Mouse (Mus musculus) left cerebral cortex, postnatal 14 days (tissue): ENCODE results near the gene Ctbp1. TPM values are rescaled to one million over a fixed set of nuclear protein-coding genes. Genes with fewer than 3 reads are reported as not detected.

Experiments
- DNase-seq, 2 experiments: peaks; one replicate each; pipeline ENCODE4 v3.0.0; 2021 to 2022; ENCODE audit warnings: low spot score in 2 of 2, mixed read lengths in 1 of 2
- intact Hi-C: fragments of 180-260 bp; cut with DNase I; formaldehyde crosslinking; loops from one replicate; pipeline ENCODE4 v1.15.1; 2025
- total RNA-seq, 2 experiments: library from RNA; stranded (reverse); gene quantifications; 2 replicates each; pipeline ENCODE4 v1.2.3; 2021

Ctbp1 gene
- total RNA-seq, 2 experiments from 2014 or later, result 282 to 291 TPM

DNA sequence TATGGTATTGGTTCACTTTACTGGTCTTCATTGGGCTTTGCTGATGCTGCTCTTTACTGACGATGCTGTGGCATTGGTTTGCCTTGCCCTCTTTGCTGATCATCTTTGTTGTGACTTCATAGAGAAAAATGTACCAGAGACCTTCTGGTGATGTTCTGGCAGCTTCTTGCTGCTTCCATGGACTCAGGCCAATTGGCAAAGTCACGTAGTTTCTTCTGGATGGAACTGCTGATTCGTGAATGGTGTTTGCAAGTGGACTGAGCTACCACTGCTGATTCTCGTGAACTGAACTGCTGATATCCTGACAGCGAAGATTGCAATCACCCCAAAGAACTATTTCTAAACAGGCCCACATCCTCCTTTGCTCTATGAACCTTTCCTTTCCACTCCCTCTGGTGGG, 20.4 kb downstream of the Ctbp1 start:
- intact Hi-C loops, result no loop called here
- DNase-seq, result no peak

GRCm38 (mm10) chr5:33248186-33248585, 26.6 kb downstream of the Ctbp1 start:
- DNase-seq, result no peak
- intact Hi-C loops, result loop anchor here (5.0 kb wide), 1 partner anchor 46 kb away; no protein-coding TSS in a partner anchor

GRCm38 (mm10) chr5:33247387-33247786, 27.4 kb downstream of the Ctbp1 start:
- no peak for DNase-seq
- intact Hi-C loops, result loop anchor here (5.0 kb wide), 1 partner anchor 45 kb away; no protein-coding TSS in a partner anchor

GRCm38 (mm10) chr5:33245701-33246100, 29.1 kb downstream of the Ctbp1 start:
- DNase-seq, result peak; percentile 23 to 27

GRCm38 (mm10) chr5:33244377-33244920, 30.3 kb downstream of the Ctbp1 start:
- DNase-seq, result no peak
- intact Hi-C loops, result no loop called here

More at GRCm38 (mm10) chr5:33245701-33246100, 29.1 kb downstream of the Ctbp1 start:
- intact Hi-C loops, result loop anchor here (5.0 kb wide), 1 partner anchor 43 kb away; no protein-coding TSS in a partner anchor

- intact Hi-C loops, result no loop called here
- no peak for DNase-seq
These were observed 34.9 kb downstream of the Ctbp1 start for GRCm38 (mm10) chr5:33239934-33240333.

DNA sequence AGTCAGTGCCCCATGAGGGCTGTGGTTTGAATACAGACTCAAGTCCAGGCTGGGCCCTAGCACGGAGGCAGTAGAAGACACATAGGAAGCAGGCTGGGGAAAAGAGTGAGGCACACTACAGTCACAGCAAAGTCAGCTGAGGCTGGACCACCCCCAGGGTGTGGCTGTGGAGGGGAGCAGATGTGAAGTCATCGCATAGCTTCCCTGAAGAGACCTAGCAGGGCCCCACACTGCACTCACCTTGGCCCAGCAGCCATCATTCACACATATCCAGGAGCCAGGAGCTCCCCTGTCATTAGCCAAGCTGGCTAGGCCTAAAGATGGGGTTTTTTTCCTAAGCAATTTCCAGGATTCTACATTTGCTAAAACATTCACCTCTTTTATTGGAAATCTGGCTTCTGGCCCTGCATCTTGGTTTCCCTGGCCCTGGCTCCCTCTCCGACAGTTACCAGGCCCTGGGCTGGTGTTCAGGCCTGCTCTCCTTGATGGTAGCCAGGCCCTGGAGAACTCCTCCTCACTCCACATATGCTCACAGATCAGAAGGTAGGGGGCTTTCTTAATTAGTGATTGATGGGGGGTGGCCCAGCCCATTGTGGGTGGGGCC, 35.6 kb downstream of the Ctbp1 start:
- no peak for DNase-seq
- intact Hi-C loops, result no loop called here

DNA sequence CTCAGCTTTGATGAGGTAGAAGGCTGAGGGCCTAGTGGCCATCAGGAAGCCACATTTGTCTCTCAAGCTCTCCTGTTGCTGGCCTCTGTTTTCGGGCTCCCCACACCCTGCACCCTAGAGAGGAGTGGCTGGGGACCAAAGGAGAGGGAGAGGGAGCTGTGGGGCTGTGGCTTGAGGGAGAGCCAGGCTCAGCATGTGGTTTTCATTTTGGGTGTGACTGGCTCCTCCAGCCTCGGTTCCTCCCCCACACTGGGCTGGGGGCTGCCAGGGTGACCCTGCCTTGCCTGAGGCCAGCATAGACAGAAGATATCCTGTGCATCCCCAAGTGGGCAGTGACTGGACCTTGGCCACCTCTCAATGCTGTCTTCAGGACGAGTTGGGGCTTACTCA, 36.5 kb downstream of the Ctbp1 start:
- intact Hi-C loops, result no loop called here
- no peak for DNase-seq

DNA sequence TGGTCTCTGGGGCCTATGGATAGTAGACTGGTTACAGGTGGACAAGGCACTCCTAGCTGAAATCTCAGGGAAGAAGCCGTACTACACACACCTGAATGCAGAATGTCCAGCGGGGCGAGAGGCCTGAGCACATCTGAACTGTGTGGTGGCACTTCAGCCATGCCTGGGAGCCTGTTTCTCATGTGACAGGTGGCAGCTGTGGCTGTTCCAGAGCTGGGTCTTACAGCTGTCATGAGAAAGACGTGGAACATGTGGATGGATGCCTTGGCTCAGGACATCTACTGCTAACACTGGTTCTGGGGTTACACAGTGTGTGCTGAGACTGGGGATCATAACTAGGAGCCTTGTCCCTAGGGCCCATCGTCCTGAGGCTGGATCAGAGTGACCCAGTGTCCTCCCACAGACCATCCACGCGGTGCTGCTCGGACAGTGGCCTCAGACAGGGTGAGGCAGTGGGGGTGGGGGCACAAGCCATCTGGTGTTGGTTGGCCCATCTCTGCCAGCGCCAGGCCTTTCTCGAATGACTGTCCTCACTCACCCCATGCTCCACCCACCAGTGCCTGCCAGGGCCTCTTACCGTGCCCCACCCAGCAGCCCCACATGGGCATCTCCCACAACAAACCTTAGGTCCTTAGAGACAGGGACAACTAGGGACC, 37.1 kb downstream of the Ctbp1 start:
- intact Hi-C loops, result no loop called here
- DNase-seq, result no peak

DNA sequence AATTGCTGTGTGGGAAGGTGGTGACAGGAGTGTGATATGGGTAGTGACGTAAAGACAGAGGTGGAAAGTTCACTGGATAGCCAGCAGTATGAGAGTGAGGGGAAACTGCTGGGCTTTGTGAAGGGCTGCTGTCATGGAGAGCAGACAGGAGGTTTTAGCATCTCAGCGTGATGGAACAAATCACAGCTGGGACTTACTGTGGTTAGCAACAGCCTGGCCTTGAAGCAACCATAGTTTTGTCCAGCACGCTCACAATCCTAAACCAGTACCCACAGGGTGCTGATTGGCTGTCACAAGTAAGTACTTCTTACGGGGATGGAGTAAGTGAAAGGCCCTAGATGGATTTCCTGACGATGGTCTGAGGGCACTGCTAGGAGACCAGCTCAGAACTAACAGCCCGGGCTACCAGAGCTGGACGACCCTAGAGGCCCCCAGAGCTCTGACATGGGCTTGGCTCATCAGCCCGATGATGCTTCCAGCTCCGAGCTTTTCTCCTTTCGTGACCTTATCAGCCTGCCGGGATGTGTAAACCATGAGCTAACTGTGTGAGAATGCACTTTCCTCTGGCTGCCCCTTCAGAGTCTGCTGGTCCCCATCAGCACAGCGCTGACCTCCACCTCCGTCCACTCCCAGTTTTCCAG, 40.3 kb downstream of the Ctbp1 start:
- intact Hi-C loops, result no loop called here
- DNase-seq, result no peak

- intact Hi-C loops, result no loop called here
- no peak for DNase-seq
These were observed 42.0 kb downstream of the Ctbp1 start for GRCm38 (mm10) chr5:33232791-33233190.

DNA sequence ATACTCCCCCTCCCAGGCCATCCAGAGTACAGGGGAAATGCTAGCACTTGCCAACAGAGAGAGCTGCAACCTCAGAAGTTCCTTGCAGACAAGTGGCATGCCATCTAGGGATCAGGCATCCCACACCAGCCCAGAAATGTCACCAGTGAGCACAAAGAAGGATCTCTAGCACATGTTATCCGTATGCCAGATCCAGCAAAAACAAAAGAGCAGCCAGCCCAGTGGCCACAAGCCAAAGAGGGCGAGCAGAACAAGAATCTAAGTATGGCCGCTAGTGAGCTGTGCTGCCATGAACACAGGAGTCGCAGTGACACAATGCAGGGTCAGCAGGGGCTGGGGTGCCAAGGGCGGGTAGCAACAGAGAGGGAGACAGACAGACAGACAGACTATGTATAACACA, 44.5 kb downstream of the Ctbp1 start:
- intact Hi-C loops, result no loop called here
- DNase-seq, result peak in 1 of 2 experiments; percentile 34

DNA sequence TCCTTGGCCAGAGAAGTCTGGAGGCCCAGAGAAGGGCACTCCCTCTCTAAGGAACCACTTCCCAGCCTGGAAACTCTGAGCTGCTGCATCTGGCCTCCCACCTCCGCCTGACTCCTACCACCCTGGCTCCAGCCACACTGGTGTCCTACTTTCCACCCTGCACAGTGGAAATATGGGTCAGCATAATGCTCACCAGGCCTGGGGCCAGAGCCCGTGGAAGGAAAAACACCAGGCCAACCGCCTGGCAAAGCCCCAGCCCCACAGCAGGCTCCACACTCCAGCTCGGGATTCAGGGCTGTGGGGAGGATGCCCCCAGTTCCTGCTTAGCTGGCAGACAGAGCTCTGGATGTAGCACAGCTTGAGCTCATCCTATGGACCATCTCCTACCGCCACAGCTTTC, 46.4 kb downstream of the Ctbp1 start:
- intact Hi-C loops, result no loop called here

GRCm38 (mm10) chr5:33225673-33226072, 49.1 kb downstream of the Ctbp1 start:
- DNase-seq, result no peak
- intact Hi-C loops, result no loop called here

More for the DNA sequence above, 46.4 kb downstream of the Ctbp1 start:
- peak; percentile 44 to 45 for DNase-seq

- intact Hi-C loops, result no loop called here
- no peak for DNase-seq
These were observed 50.3 kb downstream of the Ctbp1 start for GRCm38 (mm10) chr5:33224491-33224890.

GRCm38 (mm10) chr5:33222841-33223744, 51.7 kb downstream of the Ctbp1 start:
- no peak for DNase-seq
- intact Hi-C loops, result no loop called here

DNA sequence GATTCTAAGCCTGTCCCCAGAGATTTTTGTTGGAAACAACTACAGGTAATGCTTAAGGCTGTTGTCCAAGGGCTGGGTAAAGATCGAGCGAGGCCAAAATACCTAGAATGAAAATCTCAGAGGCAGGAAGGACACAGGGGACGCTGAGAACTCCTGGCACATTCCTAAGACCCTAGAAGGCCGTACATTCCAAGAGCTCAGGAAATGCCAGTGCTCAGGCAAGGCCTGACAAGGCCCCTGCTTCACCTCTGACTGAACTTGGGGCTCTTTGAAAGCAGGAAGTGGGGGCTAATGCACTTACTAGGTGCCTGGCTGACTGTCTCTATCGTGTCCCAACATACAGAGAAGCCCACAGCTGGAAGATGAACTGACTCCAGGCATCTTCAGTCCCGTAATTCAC, 52.4 kb downstream of the Ctbp1 start:
- intact Hi-C loops, result no loop called here
- DNase-seq, result no peak

GRCm38 (mm10) chr5:33220350-33221044, 54.3 kb downstream of the Ctbp1 start:
- intact Hi-C loops, result no loop called here

GRCm38 (mm10) chr5:33219831-33220230, 55.0 kb downstream of the Ctbp1 start:
- intact Hi-C loops, result no loop called here
- no peak for DNase-seq

More at GRCm38 (mm10) chr5:33220350-33221044, 54.3 kb downstream of the Ctbp1 start:
- DNase-seq, result peak; percentile 72 to 78
